Mouse (Mus musculus) embryonic facial prominence, embryonic 10.5 days (tissue): ENCODE measurements around the gene Col13a1. TPM values are rescaled to one million over a fixed set of nuclear protein-coding genes. Genes with fewer than 3 reads are reported as not detected.

Experiments used
- DNase-seq: peaks from one replicate; pipeline ENCODE4 v3.0.0-alpha.2; 2017; ENCODE audit warnings: low spot score
- H3K27ac ChIP-seq: fragments of 300-500 bp; sonication (generic); replicated peaks from 2 replicates; pipeline ENCODE4 v1.5.1; 2016; ENCODE audit warnings: mild to moderate bottlenecking
- H3K27me3 ChIP-seq: fragments of 300-500 bp; sonication (generic); replicated peaks from 2 replicates; pipeline ENCODE4 v1.6.1; 2016; ENCODE audit warnings: low read depth, mild to moderate bottlenecking; ENCODE audit not compliant: poor library complexity, severe bottlenecking
- H3K36me3 ChIP-seq: fragments of 300-500 bp; sonication (generic); replicated peaks from 2 replicates; pipeline ENCODE4 v1.6.1; 2016; ENCODE audit warnings: mild to moderate bottlenecking, moderate library complexity
- H3K4me1 ChIP-seq: fragments of 300-500 bp; sonication (generic); 2 replicates; pipeline ENCODE4 v1.6.1; 2016
- H3K4me3 ChIP-seq: fragments of 300-500 bp; sonication (generic); 2 replicates; pipeline ENCODE4 v1.5.1; 2016; ENCODE audit warnings: mild to moderate bottlenecking, moderate library complexity
- H3K9me3 ChIP-seq: fragments of 300-500 bp; sonication (generic); 2 replicates; pipeline ENCODE4 v1.6.1; 2016; ENCODE audit warnings: mild to moderate bottlenecking
- WGBS: fragments of 180-500 bp; shearing (Covaris S2); methylation state at CpG from one replicate; pipeline ENCODE4 v1.1.7; 2016; 5-methylcytosine and 5-hydroxymethylcytosine counted together
- polyA plus RNA-seq: library from polyadenylated mRNA; unstranded; fragments of >200 nt; fragmentation: Nextera tagmentation; extraction: Ambion mirVana; gene quantifications from 2 replicates; pipeline ENCODE4 v1.2.1, GENCODE M21; 2016

Col13a1 gene
- polyA plus RNA-seq, 1 experiment from 2014 or later: 6.1 TPM

DNA sequence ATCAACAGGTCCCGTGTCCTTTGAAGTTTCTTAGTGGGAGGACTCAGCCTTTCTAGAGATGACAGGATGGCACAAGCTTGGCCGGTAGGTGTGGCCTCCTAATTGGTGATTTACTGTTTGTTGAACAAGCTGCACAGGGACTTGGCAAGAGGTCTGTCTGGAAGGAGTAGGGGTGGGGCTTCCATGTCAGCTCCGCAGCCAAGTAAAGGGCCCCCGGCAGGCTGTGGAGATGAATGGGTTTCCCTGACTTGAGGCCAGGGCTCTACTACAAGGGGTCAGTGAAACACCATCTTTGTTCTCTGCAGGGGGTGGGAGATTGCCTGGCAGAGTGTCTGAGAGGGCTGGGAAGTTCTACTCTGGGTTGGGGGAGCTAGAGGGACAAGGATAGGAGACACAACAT is 99.5 kb downstream of the Col13a1 start:
- Histone ChIP-seq H3K36me3 (no peaks in the 10 kb centered on the region), H3K27ac (peak overlapping the region; percentile 55), H3K9me3 (no peaks in the 10 kb centered on the region), H3K4me3 (0 out of 2 replicates have a peak overlapping the region, but pooled peaks have one; percentile 8), H3K27me3 (peaks cover 21% of the 10 kb centered on the region; the same call in 1 of the 2 replicates), H3K4me1 (peaks cover 57% of the 10 kb centered on the region)
- DNase-seq: peak; percentile 36
- 11% methylated on average over 4 of the region's 4 CpGs for WGBS

DNA sequence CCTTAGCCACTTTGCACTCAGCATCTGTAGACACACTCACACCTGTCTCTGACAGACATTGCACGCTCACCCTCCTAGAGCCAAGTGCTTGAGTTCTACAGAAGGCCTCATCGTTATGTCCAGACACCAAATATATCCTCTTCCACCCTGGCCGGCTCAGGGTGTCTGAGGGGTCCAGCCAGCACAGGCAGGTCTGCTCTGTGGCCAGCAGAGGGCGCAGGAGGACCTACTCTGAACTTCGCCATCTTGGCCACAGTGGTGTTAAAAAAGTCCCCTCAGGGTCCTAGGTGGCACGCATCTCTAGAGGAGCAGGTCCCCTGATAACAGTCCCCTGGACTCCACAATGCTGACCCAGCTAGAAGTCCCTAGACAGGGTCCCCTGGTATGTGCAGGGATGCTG is 101.1 kb downstream of the Col13a1 start:
- DNase-seq: peak; percentile 87
- peaks cover 60% of the 10 kb centered on the region for H3K4me1 ChIP-seq
- peak overlapping the region; percentile 55 for H3K27ac ChIP-seq
- no peaks in the 10 kb centered on the region for H3K36me3 ChIP-seq
- peaks cover 24% of the 10 kb centered on the region; the same call in 1 of the 2 replicates for H3K27me3 ChIP-seq
- H3K4me3 ChIP-seq: no peak overlapping the region
- 9% methylated on average over 6 of the region's 6 CpGs for WGBS
- H3K9me3 ChIP-seq: no peaks in the 10 kb centered on the region

DNA sequence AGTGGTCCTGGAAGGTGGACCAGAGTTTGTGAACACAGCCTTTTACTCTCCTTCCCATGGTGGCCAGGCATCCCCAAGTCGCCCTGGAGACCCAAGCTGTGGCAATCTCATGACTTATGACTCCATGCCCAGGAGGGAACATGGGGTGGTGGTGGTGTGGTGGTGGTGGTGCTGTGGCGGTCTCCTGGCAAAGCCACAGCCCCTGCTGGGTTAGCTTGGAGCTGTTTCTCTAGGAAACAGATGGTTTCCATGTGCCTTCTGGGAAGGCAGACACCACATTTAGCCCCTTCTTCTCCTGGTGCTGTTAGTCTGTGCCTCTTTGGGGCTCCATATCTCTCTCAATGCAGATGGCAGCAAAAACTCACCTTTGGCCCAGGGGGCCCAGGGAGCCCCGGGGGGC is 109.1 kb downstream of the Col13a1 start:
- Histone ChIP-seq H3K4me1 (peaks cover 38% of the 10 kb centered on the region), H3K27ac (no peak overlapping the region), H3K9me3 (peaks cover 3% of the 10 kb centered on the region; the same call in 1 of the 2 replicates), H3K36me3 (no peaks in the 10 kb centered on the region; the same call in 1 of the 2 replicates), H3K4me3 (no peak overlapping the region), H3K27me3 (peaks cover 3% of the 10 kb centered on the region; the same call in 1 of the 2 replicates)
- 74% methylated on average over 3 of the region's 3 CpGs for whole genome bisulfite sequencing
- DNase-seq: no peak

DNA sequence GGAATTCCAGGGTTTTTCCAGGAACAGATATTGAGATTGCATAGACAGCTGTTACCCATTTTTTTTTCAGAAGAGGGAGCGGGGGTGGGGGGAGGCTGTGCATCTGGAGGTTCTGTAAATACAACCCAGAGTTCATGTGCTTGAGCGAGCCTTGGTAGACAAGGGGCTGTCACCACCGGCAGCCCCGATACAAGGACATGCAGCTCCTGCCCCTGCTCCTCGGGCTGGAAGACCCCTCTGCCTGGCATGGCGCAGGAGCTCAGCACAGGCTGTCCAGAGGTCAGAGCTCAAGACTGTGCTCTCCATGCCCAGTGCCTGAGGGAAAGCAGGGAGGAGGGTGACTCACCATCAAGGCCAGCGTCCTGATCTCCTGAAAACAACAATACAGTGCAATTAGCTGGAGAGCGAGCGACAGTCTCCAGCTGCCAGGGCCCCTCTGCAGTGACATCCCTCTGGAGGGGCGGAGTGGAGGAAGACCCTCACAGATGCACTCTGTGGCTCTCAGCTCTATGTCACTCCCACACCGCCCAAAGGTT is 112.8 kb downstream of the Col13a1 start:
- H3K4me1 ChIP-seq: peaks cover 16% of the 10 kb centered on the region
- H3K27ac ChIP-seq: peak overlapping the region; percentile 60
- H3K27me3 ChIP-seq: no peaks in the 10 kb centered on the region; the same call in 1 of the 2 replicates
- WGBS: 49% methylated on average over 11 of the region's 11 CpGs
- 0 out of 2 replicates have a peak overlapping the region, but pooled peaks have one; percentile 3 for H3K4me3 ChIP-seq
- H3K36me3 ChIP-seq: peaks cover 34% of the 10 kb centered on the region
- DNase-seq: peak; percentile 48
- H3K9me3 ChIP-seq: peaks cover 37% of the 10 kb centered on the region

DNA sequence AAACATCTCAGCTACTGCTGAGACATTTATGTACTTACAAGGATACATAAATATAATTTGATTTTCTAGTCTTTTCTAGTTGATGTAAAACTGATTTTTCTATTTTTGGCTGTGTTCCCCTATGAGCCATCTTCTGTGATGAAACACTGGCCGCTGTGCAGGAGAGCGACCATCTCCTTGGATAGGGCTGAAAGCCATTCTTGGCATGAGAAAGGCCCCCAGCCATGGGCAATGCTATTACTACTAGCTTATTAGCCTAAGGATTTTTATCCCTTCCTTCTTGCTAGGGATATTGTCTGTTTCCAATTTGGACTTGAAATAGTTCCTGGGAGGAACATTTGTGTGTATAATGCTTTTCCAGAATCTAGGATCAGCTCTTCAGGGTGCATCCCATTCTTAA is 119.5 kb downstream of the Col13a1 start:
- WGBS: 95% methylated on average over 2 of the region's 2 CpGs

DNA sequence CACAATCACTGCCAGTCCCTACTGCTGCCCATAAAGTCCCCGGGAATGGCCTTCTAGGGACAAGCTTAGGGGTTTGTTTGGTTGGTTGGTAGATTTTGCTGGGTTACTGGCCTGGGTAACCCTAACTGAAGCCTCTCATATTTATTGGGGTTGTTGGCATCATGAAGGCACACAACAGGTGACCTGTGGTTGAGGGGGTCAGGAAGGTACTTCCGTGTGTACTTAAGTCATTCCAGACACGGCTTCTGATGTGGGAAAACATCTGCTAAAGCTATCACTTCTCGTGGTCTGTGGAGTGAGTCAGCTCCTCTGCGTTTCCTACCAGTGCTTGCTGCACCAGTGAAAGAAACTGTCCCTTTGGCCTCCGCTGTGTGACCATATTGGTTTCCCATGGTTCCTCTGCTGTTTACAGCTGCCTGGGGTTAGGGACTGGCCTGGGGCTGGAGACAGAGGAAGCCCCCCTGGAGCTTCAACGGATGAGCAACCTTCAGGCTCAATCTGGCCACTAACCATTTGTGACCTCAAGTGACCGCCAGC is 123.7 kb downstream of the Col13a1 start:
- no peak overlapping the region for H3K4me3 ChIP-seq
- peaks cover 20% of the 10 kb centered on the region; the same call in 1 of the 2 replicates for H3K4me1 ChIP-seq
- 77% methylated on average over 8 of the region's 8 CpGs for WGBS
- H3K9me3 ChIP-seq: no peaks in the 10 kb centered on the region
- DNase-seq: no peak
- H3K27me3 ChIP-seq: no peaks in the 10 kb centered on the region
- no peak overlapping the region for H3K27ac ChIP-seq
- peaks cover under 1% of the 10 kb centered on the region; the same call in 1 of the 2 replicates for H3K36me3 ChIP-seq

More for the DNA sequence above, 119.5 kb downstream of the Col13a1 start:
- no peak for DNase-seq
- H3K4me3 ChIP-seq: no peak overlapping the region
- H3K9me3 ChIP-seq: peaks cover 31% of the 10 kb centered on the region
- H3K27ac ChIP-seq: no peak overlapping the region
- H3K27me3 ChIP-seq: no peaks in the 10 kb centered on the region
- H3K36me3 ChIP-seq: peaks cover 33% of the 10 kb centered on the region
- H3K4me1 ChIP-seq: peaks cover 12% of the 10 kb centered on the region; the same call in 1 of the 2 replicates

DNA sequence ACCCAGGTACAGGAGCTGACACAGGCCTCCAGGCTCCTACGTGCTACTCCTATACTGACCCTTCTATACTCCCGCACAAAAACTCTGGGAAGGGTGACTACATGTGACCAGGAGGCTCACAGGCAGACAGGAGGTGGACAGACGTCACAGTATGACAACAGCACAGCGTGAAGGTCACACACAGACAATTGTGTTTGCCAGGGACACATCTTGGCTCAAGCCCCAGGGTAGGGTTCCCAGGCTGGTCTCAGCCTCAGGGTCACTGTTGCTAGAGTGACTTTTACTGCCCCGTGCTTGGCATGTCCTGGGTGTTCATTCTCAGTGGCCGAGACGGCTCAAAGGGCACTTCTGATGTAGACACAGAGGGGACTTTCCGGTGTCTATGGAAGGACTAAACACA is 126.1 kb downstream of the Col13a1 start:
- Histone ChIP-seq H3K27me3 (no peaks in the 10 kb centered on the region), H3K4me1 (peaks cover 20% of the 10 kb centered on the region; the same call in 1 of the 2 replicates), H3K9me3 (no peaks in the 10 kb centered on the region), H3K27ac (no peak overlapping the region), H3K36me3 (peaks cover 10% of the 10 kb centered on the region; the same call in 1 of the 2 replicates), H3K4me3 (no peak overlapping the region)
- 84% methylated on average over 8 of the region's 8 CpGs for WGBS
- no peak for DNase-seq

DNA sequence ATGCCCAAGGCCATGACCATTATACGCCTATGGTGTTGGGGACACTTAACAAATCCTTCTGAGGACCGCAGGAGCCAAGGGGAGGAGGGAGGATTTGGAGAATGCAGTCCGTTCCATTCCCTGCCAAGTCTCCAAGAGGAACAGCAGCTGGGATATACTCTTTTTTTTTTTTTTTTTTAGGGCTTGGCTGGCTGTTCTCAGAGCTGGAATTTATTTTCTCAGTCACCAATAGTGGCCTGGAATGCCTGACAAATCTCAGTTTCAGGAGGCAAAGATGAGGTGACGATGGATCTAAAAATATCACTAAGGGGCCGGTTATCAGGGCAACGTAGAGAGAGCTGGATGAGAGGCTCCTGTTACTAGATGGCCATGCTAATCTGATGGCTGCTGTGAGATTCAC is 130.4 kb downstream of the Col13a1 start:
- H3K27me3 ChIP-seq: no peaks in the 10 kb centered on the region
- H3K27ac ChIP-seq: no peak overlapping the region
- no peaks in the 10 kb centered on the region for H3K9me3 ChIP-seq
- H3K36me3 ChIP-seq: 0 out of 2 replicates have a peak, but pooled peaks cover 10% of the 10 kb centered on the region
- no peak overlapping the region for H3K4me3 ChIP-seq
- 0 out of 2 replicates have a peak, but pooled peaks cover 3% of the 10 kb centered on the region for H3K4me1 ChIP-seq
- no peak for DNase-seq
- WGBS: 88% methylated on average over 6 of the region's 6 CpGs

DNA sequence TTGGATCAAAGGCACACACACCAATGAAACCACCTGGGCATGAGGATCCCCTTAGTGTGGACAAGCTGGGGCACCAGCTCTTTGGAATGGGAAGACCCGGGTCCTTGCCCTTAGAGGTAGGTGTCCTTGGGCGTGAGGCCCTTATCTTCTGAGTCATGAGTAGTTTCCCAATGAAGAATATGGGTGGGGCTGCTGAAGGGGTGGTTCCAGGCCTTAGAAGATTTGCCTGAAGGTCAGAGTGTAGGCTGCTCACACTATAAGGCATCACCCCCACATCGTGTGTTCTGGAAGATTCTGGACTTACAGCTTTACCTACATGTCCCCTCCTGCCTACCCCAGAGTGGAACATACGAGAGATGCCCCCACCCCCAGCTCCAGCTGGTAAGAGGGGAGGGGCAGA is 133.4 kb downstream of the Col13a1 start:
- H3K4me3 ChIP-seq: no peak overlapping the region
- DNase-seq: no peak
- 86% methylated on average over 4 of the region's 4 CpGs for WGBS
- H3K27ac ChIP-seq: no peak overlapping the region
- no peaks in the 10 kb centered on the region; the same call in 1 of the 2 replicates for H3K27me3 ChIP-seq
- H3K4me1 ChIP-seq: peaks cover 7% of the 10 kb centered on the region
- 0 out of 2 replicates have a peak, but pooled peaks cover 10% of the 10 kb centered on the region for H3K36me3 ChIP-seq
- no peaks in the 10 kb centered on the region for H3K9me3 ChIP-seq

DNA sequence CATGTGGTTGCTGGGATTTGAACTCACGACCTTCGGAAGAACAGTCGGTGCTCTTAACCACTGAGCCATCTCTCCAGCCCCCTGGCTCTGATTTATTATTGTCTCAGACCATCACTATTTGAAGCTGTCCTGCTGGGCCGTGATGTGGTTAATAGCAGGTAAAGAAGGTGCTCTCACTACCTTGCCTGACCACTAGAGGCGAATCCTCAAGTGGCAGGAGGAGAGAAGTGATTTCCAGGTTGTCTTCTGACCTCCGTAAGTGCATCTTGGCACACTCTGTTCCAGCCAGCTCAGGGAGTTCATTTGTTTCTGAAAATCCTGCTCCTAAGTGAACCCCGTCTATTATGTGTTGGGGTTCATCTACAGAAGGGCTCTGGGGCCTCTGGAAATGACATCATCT is 134.4 kb downstream of the Col13a1 start:
- Histone ChIP-seq H3K27me3 (peaks cover 1% of the 10 kb centered on the region; the same call in 1 of the 2 replicates), H3K9me3 (no peaks in the 10 kb centered on the region), H3K36me3 (0 out of 2 replicates have a peak, but pooled peaks cover 2% of the 10 kb centered on the region), H3K4me1 (peaks cover 16% of the 10 kb centered on the region), H3K27ac (no peak overlapping the region), H3K4me3 (no peak overlapping the region)
- WGBS: 68% methylated on average over 7 of the region's 7 CpGs
- DNase-seq: no peak

DNA sequence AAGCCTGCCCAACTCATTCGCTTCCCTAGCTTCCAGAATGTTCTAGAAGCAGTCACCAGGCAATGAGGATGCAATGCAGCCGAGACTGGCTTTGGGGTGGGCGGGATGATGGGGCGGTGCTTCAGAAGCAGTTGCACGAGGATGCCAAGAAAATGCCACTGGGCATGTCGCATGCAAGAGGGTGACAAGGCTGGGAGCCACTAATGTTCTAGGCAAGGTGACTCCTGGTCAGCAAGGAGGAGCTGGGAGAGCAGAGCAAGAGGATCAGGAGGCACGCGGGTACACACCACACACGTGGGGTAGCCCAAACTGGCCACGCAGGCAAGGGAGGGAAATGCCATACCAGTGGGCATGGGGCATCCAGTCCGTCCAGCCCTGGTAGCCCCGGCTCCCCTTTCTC is 136.6 kb downstream of the Col13a1 start:
- Histone ChIP-seq H3K4me3 (no peak overlapping the region), H3K27me3 (peaks cover 6% of the 10 kb centered on the region; the same call in 1 of the 2 replicates), H3K27ac (no peak overlapping the region), H3K4me1 (peaks cover 31% of the 10 kb centered on the region), H3K9me3 (no peaks in the 10 kb centered on the region), H3K36me3 (no peaks in the 10 kb centered on the region)
- no peak for DNase-seq
- 89% methylated on average over 12 of the region's 12 CpGs for WGBS

DNA sequence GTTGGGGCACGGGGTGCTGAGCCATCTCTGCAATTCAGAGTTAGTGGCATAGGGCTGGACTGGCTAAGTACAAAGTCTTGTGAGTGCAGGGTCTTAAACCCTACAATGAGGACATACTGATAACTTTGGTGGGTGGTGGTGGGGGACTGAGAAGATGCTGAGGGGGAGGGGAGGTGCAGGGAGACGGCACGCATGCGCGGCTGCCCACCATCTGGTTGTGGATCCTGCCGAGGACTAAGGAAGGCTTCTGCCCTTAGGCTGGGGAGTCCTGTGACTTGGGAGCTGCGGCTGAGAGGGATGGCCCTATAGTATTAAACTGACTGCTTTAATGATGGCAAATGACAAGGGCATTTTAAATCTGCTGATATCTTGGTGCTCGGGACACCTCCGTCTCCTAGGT is 139.6 kb downstream of the Col13a1 start:
- Histone ChIP-seq H3K36me3 (no peaks in the 10 kb centered on the region), H3K9me3 (no peaks in the 10 kb centered on the region), H3K4me1 (peaks cover 34% of the 10 kb centered on the region), H3K27ac (peak overlapping the region; percentile 82), H3K4me3 (no peak overlapping the region), H3K27me3 (peaks cover 7% of the 10 kb centered on the region; the same call in 1 of the 2 replicates)
- WGBS: 53% methylated on average over 9 of the region's 9 CpGs
- peak; percentile 67 for DNase-seq

DNA sequence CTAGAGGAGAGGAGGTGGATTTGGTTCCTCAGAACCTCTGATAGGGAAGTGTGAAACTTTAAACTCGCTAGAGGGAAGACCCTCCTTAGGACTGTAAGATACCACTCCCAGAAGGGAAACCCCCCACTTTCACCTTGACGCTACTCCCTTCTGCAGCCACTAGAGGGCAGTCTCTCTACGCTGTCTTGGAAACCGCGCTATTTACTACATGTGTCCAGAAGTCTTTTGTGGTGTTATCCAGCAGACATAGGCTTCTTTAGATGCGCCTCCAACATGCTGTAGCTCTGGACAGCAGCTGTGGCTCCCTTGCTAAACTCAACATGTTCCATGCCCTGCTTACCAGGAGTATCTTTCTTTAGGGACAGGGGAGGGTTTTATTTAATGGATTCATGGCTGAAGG is 140.1 kb downstream of the Col13a1 start:
- Histone ChIP-seq H3K27ac (peak overlapping the region; percentile 82), H3K4me3 (no peak overlapping the region), H3K36me3 (no peaks in the 10 kb centered on the region), H3K27me3 (peaks cover 7% of the 10 kb centered on the region; the same call in 1 of the 2 replicates), H3K4me1 (peaks cover 34% of the 10 kb centered on the region), H3K9me3 (no peaks in the 10 kb centered on the region)
- WGBS: 2% methylated on average over 6 of the region's 6 CpGs
- peak; percentile 83 for DNase-seq
